Mouse (Mus musculus): Measurements from ENCODE around the gene Aldh18a1. TPM values are rescaled to one million over a fixed set of nuclear protein-coding genes. Genes with fewer than 3 reads are reported as not detected.

The Aldh18a1 gene
- polyA plus RNA-seq, 1 experiment, result 25.3 TPM

DNA sequence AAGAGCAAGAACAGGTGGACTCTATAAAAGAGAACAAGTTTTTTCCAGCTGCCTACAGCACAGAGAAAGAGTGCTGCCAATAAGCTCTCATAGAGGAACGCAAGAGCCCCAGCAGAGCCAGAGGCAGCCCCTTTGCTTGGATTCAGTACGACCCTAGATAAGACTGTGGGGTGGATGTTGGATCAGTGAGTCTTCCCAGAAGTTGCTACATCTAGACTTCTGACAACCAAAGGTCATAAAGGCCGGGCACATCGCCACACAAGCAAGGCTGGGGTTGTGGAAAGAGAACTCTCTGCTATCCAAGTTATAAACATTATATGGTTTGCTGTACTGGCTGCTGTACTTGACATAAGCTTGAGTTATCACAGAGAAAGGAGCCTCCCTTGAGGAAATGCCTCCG is 67.9 kb downstream of the Aldh18a1 start:
- no peak for DNase-seq
- 94% methylated on average over 5 of the region's 5 CpGs for WGBS
- Histone ChIP-seq H3K4me3 (replicated peaks; ENCODE audit: insufficient read depth, low read depth, low read length) (no peak overlapping the region), H3K27me3 (ENCODE audit: control insufficient read depth, insufficient read depth, low read length) (no peaks in the 10 kb centered on the region), H3K27ac (ENCODE audit: insufficient read depth, low read length) (no peak overlapping the region), H3K4me1 (ENCODE audit: control insufficient read depth, insufficient read depth, low read length) (no peaks in the 10 kb centered on the region)
- no peak for TF ChIP-seq CTCF (IDR thresholded peaks at IDR 0.05; ENCODE audit: borderline replicate concordance, insufficient read depth, low read depth, low read length)
- no peak for TF ChIP-seq POLR2A (IDR thresholded peaks at IDR 0.05; ENCODE audit: borderline replicate concordance, insufficient read depth, low read length)

DNA sequence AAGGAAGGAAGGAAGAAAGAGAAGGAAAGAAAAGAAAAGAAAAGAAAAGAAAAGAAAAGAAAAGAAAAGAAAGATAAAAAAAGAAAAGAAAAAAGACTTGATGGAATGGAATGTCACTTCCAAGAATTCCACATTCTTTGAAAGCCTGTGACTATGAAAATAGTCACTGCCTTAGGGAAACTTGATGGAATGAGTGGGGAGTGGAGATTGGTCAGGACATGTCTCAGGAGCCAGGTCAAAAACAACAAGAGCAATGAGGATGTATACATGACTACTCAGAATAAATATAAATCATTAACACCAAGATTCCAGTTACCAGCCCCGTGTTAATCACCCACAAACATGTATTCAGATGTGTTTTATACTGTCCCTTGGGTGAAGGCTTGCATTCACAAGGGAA is 69.6 kb downstream of the Aldh18a1 start:
- Histone ChIP-seq H3K27me3 (ENCODE audit: control insufficient read depth, insufficient read depth, low read length) (no peaks in the 10 kb centered on the region), H3K4me1 (ENCODE audit: control insufficient read depth, insufficient read depth, low read length) (no peaks in the 10 kb centered on the region), H3K27ac (ENCODE audit: insufficient read depth, low read length) (no peak overlapping the region), H3K4me3 (replicated peaks; ENCODE audit: insufficient read depth, low read depth, low read length) (no peak overlapping the region)
- WGBS, result 81% methylated on average over 1 of the region's 1 CpGs
- TF ChIP-seq POLR2A (IDR thresholded peaks at IDR 0.05; ENCODE audit: borderline replicate concordance, insufficient read depth, low read length), result no peak
- no peak for TF ChIP-seq CTCF (IDR thresholded peaks at IDR 0.05; ENCODE audit: borderline replicate concordance, insufficient read depth, low read depth, low read length)
- DNase-seq, result no peak

DNA sequence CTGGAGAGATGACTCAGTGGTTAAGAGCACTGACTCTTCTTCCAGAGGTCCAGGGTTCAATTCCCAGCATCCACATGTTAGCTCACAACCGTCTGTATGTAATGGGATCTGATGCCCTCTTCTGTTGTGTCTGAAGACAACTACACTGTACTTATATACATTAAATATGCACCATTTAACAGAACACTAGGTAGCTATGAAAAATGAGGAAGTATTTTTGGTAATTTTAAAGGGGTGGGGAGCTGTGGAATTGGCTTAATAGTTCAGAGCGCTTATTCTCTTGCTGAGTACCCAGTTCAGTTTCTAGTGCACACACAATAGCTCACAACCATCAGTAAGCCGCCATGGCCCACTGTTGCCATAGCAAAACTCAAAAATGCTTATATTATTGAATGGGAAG is 72.7 kb downstream of the Aldh18a1 start:
- TF ChIP-seq CTCF (IDR thresholded peaks at IDR 0.05; ENCODE audit: borderline replicate concordance, insufficient read depth, low read depth, low read length) (no peak), POLR2A (IDR thresholded peaks at IDR 0.05; ENCODE audit: borderline replicate concordance, insufficient read depth, low read length) (no peak)
- H3K4me1 ChIP-seq (ENCODE audit: control insufficient read depth, insufficient read depth, low read length), result peaks cover 4% of the 10 kb centered on the region; the same call in 1 of the 2 replicates
- no peak overlapping the region for H3K27ac ChIP-seq (ENCODE audit: insufficient read depth, low read length)
- no peak overlapping the region for H3K4me3 ChIP-seq (replicated peaks; ENCODE audit: insufficient read depth, low read depth, low read length)
- DNase-seq, result no peak
- WGBS, result 98% methylated on average over 3 of the region's 3 CpGs
- no peaks in the 10 kb centered on the region for H3K27me3 ChIP-seq (ENCODE audit: control insufficient read depth, insufficient read depth, low read length)

DNA sequence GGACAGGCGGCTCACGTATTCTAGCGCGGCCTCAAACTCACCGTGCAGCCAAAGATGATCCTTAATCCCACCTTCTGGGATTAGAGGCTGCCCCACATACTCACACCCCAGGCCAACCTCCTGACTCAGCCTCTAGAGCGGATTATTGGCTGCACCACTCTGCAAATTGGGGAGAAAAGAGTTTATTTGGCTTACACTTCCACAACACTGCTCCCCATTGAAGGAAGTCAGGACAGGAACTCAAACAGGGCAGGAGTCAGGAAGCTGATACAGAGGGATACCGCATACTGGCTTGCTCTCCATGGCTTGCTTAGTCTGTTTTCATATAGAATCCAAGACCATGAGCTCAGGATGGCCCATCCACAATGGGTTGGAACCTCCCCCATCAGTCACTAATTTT is 73.9 kb downstream of the Aldh18a1 start:
- Histone ChIP-seq H3K4me3 (replicated peaks; ENCODE audit: insufficient read depth, low read depth, low read length) (no peak overlapping the region), H3K4me1 (ENCODE audit: control insufficient read depth, insufficient read depth, low read length) (peaks cover 11% of the 10 kb centered on the region), H3K27me3 (ENCODE audit: control insufficient read depth, insufficient read depth, low read length) (no peaks in the 10 kb centered on the region), H3K27ac (ENCODE audit: insufficient read depth, low read length) (no peak overlapping the region)
- no peak for DNase-seq
- TF ChIP-seq CTCF (IDR thresholded peaks at IDR 0.05; ENCODE audit: borderline replicate concordance, insufficient read depth, low read depth, low read length) (no peak), POLR2A (IDR thresholded peaks at IDR 0.05; ENCODE audit: borderline replicate concordance, insufficient read depth, low read length) (no peak)
- WGBS, result 87% methylated on average over 7 of the region's 7 CpGs

DNA sequence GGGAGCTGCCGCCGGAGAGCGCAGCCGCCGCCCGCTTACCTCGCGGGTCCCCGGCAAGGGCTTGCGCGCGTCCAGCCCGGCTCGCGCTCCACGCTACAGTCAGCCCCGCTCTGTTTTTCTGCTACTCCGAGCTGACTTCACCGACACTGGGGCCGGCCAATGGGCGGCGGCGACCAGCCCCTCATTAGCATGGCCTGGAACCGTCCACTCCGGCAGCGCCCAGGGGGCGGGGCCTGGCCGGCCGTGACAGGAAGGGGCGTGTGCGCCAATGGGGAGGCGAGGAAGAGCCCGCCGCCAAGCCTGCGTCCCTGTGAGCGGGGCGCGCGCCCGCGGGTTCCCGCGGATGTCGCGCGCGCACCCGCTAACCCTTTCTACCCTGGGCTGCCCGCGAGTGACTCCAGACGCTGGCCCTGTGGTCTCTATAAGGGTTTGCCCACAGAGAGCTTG is 74.6 kb downstream of the Aldh18a1 start, which contains the start of gene Sorbs1:
Sorbs1 (minus strand) TSS at position 148 of the 447 bp plus-strand sequence.
- under 1% methylated on average over 49 of the region's 51 CpGs for WGBS
- Histone ChIP-seq H3K4me3 (replicated peaks; ENCODE audit: insufficient read depth, low read depth, low read length) (peak within 1 kb of the TSS; percentile 82), H3K4me1 (ENCODE audit: control insufficient read depth, insufficient read depth, low read length) (peaks cover 11% of the 10 kb centered on the region), H3K27me3 (ENCODE audit: control insufficient read depth, insufficient read depth, low read length) (no peaks in the 10 kb centered on the region), H3K27ac (ENCODE audit: insufficient read depth, low read length) (peak within 1 kb of the TSS; percentile 69)
- DNase-seq, result peak; percentile 97 to 98
- TF ChIP-seq POLR2A (IDR thresholded peaks at IDR 0.05; ENCODE audit: borderline replicate concordance, insufficient read depth, low read length) (peak; percentile 85), CTCF (IDR thresholded peaks at IDR 0.05; ENCODE audit: borderline replicate concordance, insufficient read depth, low read depth, low read length) (no peak)

DNA sequence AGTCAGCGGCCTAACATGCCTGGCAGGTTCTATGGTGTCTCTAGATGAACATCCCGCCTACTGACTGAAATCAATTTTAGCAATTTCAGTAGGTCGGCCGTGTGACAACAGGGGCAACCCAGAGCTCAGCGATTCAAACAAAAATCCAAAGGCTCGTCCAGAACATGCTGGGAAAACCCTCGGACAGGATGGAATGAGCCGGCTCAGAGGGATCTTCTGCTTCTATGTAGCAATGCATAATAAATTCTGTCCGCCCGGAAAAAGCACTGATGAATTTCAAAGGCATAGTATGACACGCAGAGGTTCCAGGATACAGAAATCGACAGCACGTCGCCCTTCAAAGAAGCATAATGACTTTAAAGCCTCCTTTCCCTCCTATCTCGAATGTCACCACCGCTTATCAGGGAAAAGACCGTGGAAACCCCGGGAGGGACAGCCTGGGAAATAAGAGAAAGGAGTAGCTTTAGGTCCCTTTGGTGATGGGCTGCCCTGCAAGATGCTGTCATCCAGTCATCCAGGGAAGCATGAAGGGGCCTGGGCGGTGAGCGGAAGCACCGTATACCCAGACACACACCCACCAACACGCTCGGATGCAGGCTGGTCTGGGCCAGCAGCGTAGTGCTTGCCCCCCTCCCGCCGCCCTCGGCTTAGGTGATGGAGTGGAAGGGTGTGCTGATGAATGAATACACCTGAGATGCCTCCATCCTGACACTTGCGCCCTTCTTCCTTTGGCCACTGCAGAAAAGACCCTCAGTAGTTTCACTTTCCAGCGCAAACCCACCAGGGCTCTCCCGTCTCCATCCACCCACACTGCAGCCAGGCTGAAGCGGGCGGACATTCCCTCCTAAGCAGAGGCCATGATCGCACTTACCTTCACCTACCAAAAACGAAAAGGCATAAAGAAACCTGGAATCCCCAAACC is 75.5 kb downstream of the Aldh18a1 start:
- H3K4me3 ChIP-seq (replicated peaks; ENCODE audit: insufficient read depth, low read depth, low read length), result peak overlapping the region; percentile 82
- peak overlapping the region; percentile 69 for H3K27ac ChIP-seq (ENCODE audit: insufficient read depth, low read length)
- TF ChIP-seq POLR2A (IDR thresholded peaks at IDR 0.05; ENCODE audit: borderline replicate concordance, insufficient read depth, low read length), result no peak
- WGBS, result under 1% methylated on average over 34 of the region's 34 CpGs
- peaks cover 11% of the 10 kb centered on the region for H3K4me1 ChIP-seq (ENCODE audit: control insufficient read depth, insufficient read depth, low read length)
- DNase-seq, result peak; percentile 61 to 69
- no peaks in the 10 kb centered on the region for H3K27me3 ChIP-seq (ENCODE audit: control insufficient read depth, insufficient read depth, low read length)

DNA sequence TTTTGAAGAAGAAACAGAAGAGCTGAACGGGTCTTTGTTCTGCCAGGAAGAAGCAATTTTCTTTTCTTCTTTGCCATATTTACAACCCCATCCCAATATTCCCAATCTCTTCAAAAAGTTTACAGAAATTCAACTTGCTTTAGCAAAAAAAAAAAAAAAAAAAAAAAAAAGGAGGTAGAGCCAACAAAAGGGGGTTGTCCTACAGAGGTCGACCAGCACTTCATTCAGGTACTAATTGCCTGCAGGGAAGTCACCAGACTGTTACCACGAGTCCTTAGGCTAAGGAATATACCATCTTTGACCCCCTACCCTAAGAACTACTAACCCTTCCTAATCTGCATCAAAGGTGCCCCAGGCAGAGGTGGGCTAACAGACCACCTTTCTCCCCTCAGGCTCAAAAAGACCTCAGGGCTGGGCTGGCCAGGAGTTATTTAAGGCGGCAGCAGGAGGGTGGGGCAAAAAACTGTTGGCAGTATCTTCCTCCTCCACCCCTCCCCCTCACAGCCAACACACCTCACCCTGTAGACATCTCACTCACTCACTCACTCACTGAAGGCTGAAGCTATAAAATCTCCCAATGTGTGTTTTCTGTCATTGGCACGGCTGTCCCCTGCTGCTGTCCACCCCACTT is 76.5 kb downstream of the Aldh18a1 start:
- Histone ChIP-seq H3K4me3 (replicated peaks; ENCODE audit: insufficient read depth, low read depth, low read length) (peak overlapping the region; percentile 61), H3K27ac (ENCODE audit: insufficient read depth, low read length) (peak overlapping the region; percentile 64; the same call in 1 of the 2 replicates), H3K4me1 (ENCODE audit: control insufficient read depth, insufficient read depth, low read length) (peaks cover 11% of the 10 kb centered on the region), H3K27me3 (ENCODE audit: control insufficient read depth, insufficient read depth, low read length) (no peaks in the 10 kb centered on the region)
- WGBS, result 17% methylated on average over 5 of the region's 5 CpGs
- DNase-seq, result peak; percentile 40 to 42
- no peak for TF ChIP-seq POLR2A (IDR thresholded peaks at IDR 0.05; ENCODE audit: borderline replicate concordance, insufficient read depth, low read length)
- TF ChIP-seq CTCF (IDR thresholded peaks at IDR 0.05; ENCODE audit: borderline replicate concordance, insufficient read depth, low read depth, low read length), result no peak

All from cerebellum, adult 2 months (tissue).